Mouse (Mus musculus) heart, postnatal 0 days (tissue): ENCODE measurements at regions not wholly inside any gene's neighbourhood (a gene's known extent, or its start where the extent isn't known, plus 50 kb on each side); places are given as distances from the start of the nearest gene placed in this dataset.

Experiments used
- CTCF ChIP-seq: IDR thresholded peaks from 2 replicates; pipeline ENCODE4 v1.5.1; 2016; ENCODE audit warnings: antibody characterized with exemption, control low read depth, low read depth
- EP300 ChIP-seq: IDR thresholded peaks from 2 replicates; pipeline ENCODE4 v1.6.1; 2016; ENCODE audit warnings: antibody characterized with exemption, low read depth

DNA sequence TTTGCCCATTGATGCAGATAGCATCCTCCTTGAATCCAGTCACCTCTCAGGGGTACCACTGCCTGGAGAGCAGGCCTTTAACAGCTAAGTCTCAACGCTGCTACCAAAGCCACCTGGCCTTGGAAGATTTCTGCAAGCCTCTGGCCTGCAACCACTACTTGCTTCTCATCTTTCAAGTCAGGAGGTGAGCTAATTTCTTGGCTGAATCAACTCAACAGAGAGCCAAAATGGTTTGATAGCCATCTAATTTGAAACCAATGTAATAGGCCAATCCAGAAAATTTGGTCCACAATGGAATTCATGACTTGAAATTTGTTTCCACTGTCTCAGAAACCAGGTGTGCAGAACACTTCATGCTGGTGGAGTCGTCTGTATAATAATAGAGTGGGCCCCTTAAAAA is 260.0 kb upstream of the Zfp637 start:
- TF ChIP-seq CTCF (no peak), EP300 (no peak)
